Mouse (Mus musculus) cerebellum, adult 2 months (tissue): ENCODE data around the gene Tll2. TPM values are rescaled to one million over a fixed set of nuclear protein-coding genes. Genes with fewer than 3 reads are reported as not detected.

Experiments used
- DNase-seq, 2 experiments: peaks; one replicate each; pipeline ENCODE4 v3.0.0; 2021
- H3K27ac ChIP-seq: fragments of 200-500 bp; 2 replicates; pipeline ENCODE4 v1.5.1; 2012; ENCODE audit warnings: low read length, control low read depth, inconsistent platforms; ENCODE audit not compliant: insufficient read depth
- H3K27me3 ChIP-seq: fragments of 200-500 bp; 2 replicates; pipeline ENCODE4 v1.6.1; 2012; ENCODE audit warnings: inconsistent platforms, mild to moderate bottlenecking, low read length, moderate library complexity; ENCODE audit not compliant: control insufficient read depth, insufficient read depth
- H3K4me1 ChIP-seq: fragments of 200-500 bp; 2 replicates; pipeline ENCODE4 v1.6.1; 2011; ENCODE audit warnings: low read length; ENCODE audit not compliant: control insufficient read depth, insufficient read depth
- H3K4me3 ChIP-seq: fragments of 200-500 bp; replicated peaks from 2 replicates; pipeline ENCODE3; 2011; ENCODE audit warnings: mild to moderate bottlenecking, low read depth, low read length, control low read depth; ENCODE audit not compliant: insufficient read depth
- CTCF ChIP-seq: fragments of 200-500 bp; IDR thresholded peaks from 2 replicates; pipeline ENCODE4 v1.5.1; 2011; ENCODE audit warnings: low read depth, mild to moderate bottlenecking, control low read depth, low read length, moderate library complexity, borderline replicate concordance; ENCODE audit not compliant: insufficient read depth
- POLR2A ChIP-seq: fragments of 200-500 bp; IDR thresholded peaks from 2 replicates; pipeline ENCODE4 v1.6.1; 2011; ENCODE audit warnings: low read length, control low read depth, borderline replicate concordance; ENCODE audit not compliant: insufficient read depth
- WGBS: fragments of 180-500 bp; shearing (Covaris S2); methylation state at CpG from one replicate; pipeline ENCODE4 v1.1.7; 2018; 5-methylcytosine and 5-hydroxymethylcytosine counted together
- polyA plus RNA-seq: library from polyadenylated mRNA; depleted of rRNA; stranded (reverse); fragments of >200 nt; gene quantifications from 2 replicates; pipeline ENCODE4 v1.2.3, GENCODE M21; 2012

The Tll2 gene
- polyA plus RNA-seq, 1 experiment: 0.90 TPM

- Histone ChIP-seq H3K27ac (no peak overlapping the region), H3K27me3 (no peaks in the 10 kb centered on the region; the same call in 1 of the 2 replicates), H3K4me3 (no peak overlapping the region), H3K4me1 (no peaks in the 10 kb centered on the region)
- DNase-seq: no peak
- no peak for TF ChIP-seq POLR2A
- no peak for TF ChIP-seq CTCF
- 47% methylated on average over 14 of the region's 14 CpGs for WGBS
Measured at GRCm38 (mm10) chr19:41083646-41084045, 123.0 kb downstream of the Tll2 start.

- DNase-seq: no peak
Measured at GRCm38 (mm10) chr19:41081589-41081988, 125.0 kb downstream of the Tll2 start.

DNA sequence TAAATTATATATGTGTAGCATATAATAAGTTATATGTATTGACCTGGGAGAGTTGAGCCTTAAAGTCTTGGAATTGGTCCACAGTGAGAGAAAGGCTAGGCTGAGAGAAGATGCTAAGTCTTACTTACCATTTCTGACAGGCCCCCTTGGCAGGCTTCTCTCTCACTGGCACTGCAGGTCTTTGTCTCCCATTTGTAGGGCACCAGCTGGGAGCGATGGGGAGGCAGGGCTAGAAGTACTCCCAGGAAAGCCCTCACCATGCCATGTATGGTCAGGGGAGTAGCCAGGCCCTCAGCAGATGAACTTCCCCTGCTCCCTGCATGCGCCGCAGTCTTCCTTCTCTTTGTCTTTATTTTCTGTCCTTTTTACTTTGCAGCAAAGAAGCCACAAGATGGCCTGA, 129.7 kb downstream of the Tll2 start, which contains the start of gene Opalin:
Opalin (minus strand) TSS at position 208 of the 400 bp plus-strand sequence.
- no peak within 1 kb of the TSS for H3K27ac ChIP-seq
- TF ChIP-seq CTCF: no peak
- TF ChIP-seq POLR2A: no peak
- no peak within 1 kb of the TSS for H3K4me3 ChIP-seq
- 66% methylated on average over 3 of the region's 3 CpGs for WGBS
- H3K27me3 ChIP-seq: no peaks in the 10 kb centered on the region
- H3K4me1 ChIP-seq: no peaks in the 10 kb centered on the region
- DNase-seq: no peak

More at GRCm38 (mm10) chr19:41081589-41081988, 125.0 kb downstream of the Tll2 start:
- no peak for TF ChIP-seq POLR2A
- TF ChIP-seq CTCF: no peak
- WGBS: 49% methylated on average over 3 of the region's 3 CpGs
- no peaks in the 10 kb centered on the region for H3K4me1 ChIP-seq
- no peaks in the 10 kb centered on the region for H3K27me3 ChIP-seq
- H3K4me3 ChIP-seq: no peak overlapping the region
- peak overlapping the region; percentile 11; the same call in 1 of the 2 replicates for H3K27ac ChIP-seq

GRCm38 (mm10) chr19:41073746-41074455, 132.7 kb downstream of the Tll2 start:
- Histone ChIP-seq H3K4me3 (no peak overlapping the region), H3K4me1 (no peaks in the 10 kb centered on the region), H3K27me3 (no peaks in the 10 kb centered on the region), H3K27ac (no peak overlapping the region)
- TF ChIP-seq CTCF (no peak), POLR2A (no peak)
- DNase-seq: no peak
- WGBS: 80% methylated on average over 14 of the region's 14 CpGs

- TF ChIP-seq CTCF: peak; percentile 95
- TF ChIP-seq POLR2A: no peak
- no peak overlapping the region for H3K4me3 ChIP-seq
Measured at GRCm38 (mm10) chr19:41071500-41071899, 135.1 kb downstream of the Tll2 start.

DNA sequence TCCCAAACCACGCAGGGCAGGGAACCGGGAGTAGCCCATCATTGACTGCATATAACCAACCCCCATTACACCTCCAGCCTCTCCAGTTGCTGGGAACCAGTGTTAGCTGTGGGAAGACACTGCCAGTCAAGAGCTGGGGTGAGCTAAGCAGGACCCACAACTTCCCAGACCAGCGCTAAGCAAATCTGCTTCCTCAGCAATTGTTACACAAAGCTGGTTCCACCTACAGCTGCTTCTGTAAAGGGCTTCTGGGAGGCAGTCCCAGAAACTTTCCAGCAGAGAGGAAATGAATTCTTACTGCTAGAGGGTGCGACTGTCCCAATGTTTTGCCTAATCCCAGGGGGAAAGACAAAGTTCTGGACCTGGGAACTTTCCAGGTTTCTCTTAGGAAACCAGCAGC, 151.9 kb downstream of the Tll2 start:
- no peak for DNase-seq
- H3K4me3 ChIP-seq: no peak overlapping the region
- H3K27ac ChIP-seq: no peak overlapping the region
- 26% methylated on average over 4 of the region's 4 CpGs for WGBS
- H3K4me1 ChIP-seq: no peaks in the 10 kb centered on the region
- H3K27me3 ChIP-seq: no peaks in the 10 kb centered on the region
- TF ChIP-seq CTCF (no peak), POLR2A (no peak)

More at GRCm38 (mm10) chr19:41071500-41071899, 135.1 kb downstream of the Tll2 start:
- H3K27ac ChIP-seq: no peak overlapping the region
- H3K27me3 ChIP-seq: no peaks in the 10 kb centered on the region
- DNase-seq: peak; percentile 69 to 75
- H3K4me1 ChIP-seq: no peaks in the 10 kb centered on the region
- WGBS: 4% methylated on average over 8 of the region's 8 CpGs

- no peaks in the 10 kb centered on the region for H3K4me1 ChIP-seq
- no peak overlapping the region for H3K27ac ChIP-seq
- no peaks in the 10 kb centered on the region for H3K27me3 ChIP-seq
- DNase-seq: no peak
- no peak overlapping the region for H3K4me3 ChIP-seq
- 49% methylated on average over 10 of the region's 10 CpGs for WGBS
- TF ChIP-seq CTCF: no peak
- no peak for TF ChIP-seq POLR2A
Measured at GRCm38 (mm10) chr19:41053530-41053929, 153.1 kb downstream of the Tll2 start.

GRCm38 (mm10) chr19:41052247-41052646, 154.4 kb downstream of the Tll2 start:
- H3K4me1 ChIP-seq: no peaks in the 10 kb centered on the region
- H3K4me3 ChIP-seq: no peak overlapping the region
- DNase-seq: no peak
- no peak overlapping the region for H3K27ac ChIP-seq
- no peak for TF ChIP-seq CTCF
- no peak for TF ChIP-seq POLR2A
- WGBS: 61% methylated on average over 5 of the region's 5 CpGs
- H3K27me3 ChIP-seq: no peaks in the 10 kb centered on the region
